In genomic region chr7:30914732-30915131, GRCm38 (mm10) we compare ENCODE assay signal across 16 mouse cellular contexts. TPM values are rescaled to one million over a fixed set of nuclear protein-coding genes. Genes with fewer than 3 reads are reported as not detected.
DNase-seq lines count a peak whose midpoint lies in the region; ATAC-seq lines count a peak whose summit lies in the region.
"Had no signal": no experiment of that assay in that cellular context is flagged by ENCODE, and none has a peak within 500 bp of the region (broad histone marks: within the 10 kb centered on the region; RNA-seq: fewer than 3 reads in every experiment).

Gene Mag (minus strand): TSS chr7:30914873.

- DNase-seq in frontal cortex, postnatal 36 days (ENCODE audit: low spot score in 2 of 2): no peak
- no peak for DNase-seq in layer of hippocampus, postnatal 14 days (ENCODE audit: low spot score in 2 of 2)
- DNase-seq in telencephalon, adult 2 months (ENCODE audit: low read depth, low spot score): peak; percentile 31
- DNase-seq: adrenal gland, postnatal 36 days; heart, postnatal 36 days; liver, postnatal 0 days; spleen, adult 18-20 months had no signal

- H3K27me3 ChIP-seq in megakaryocyte, embryonic 14.5 days (replicated peaks): peaks cover 72% of the 10 kb centered on the region
- H3K27me3 ChIP-seq: neural tube, embryonic 13.5 days had no signal

- no peaks in the 10 kb centered on the region for H3K9me3 ChIP-seq in megakaryocyte, embryonic 14.5 days
- H3K9me3 ChIP-seq: embryonic facial prominence, embryonic 10.5 days; G1E; heart, embryonic 10.5 days; neural tube, embryonic 13.5 days had no signal

- H3K36me3 ChIP-seq in megakaryocyte, embryonic 14.5 days (replicated peaks; ENCODE audit: low read length): no peaks in the 10 kb centered on the region
- H3K36me3 ChIP-seq: embryonic facial prominence, embryonic 10.5 days; G1E; heart, embryonic 10.5 days; neural tube, embryonic 13.5 days had no signal

- ATAC-seq in frontal cortex, adult (ENCODE audit: low TSS enrichment): peak; percentile 44
- no peak for ATAC-seq in megakaryocyte, adult 5-6 weeks (ENCODE audit: poor library complexity, severe bottlenecking)
- ATAC-seq in megakaryocyte progenitor cell, adult 5-6 weeks (replicated peaks; ENCODE audit: poor library complexity): no peak
- ATAC-seq: liver, postnatal 0 days; midbrain, embryonic 16.5 days had no signal

- peak within 1 kb of the TSS; percentile 18 for H3K4me3 ChIP-seq in megakaryocyte, embryonic 14.5 days (replicated peaks)
- H3K4me3 ChIP-seq: embryonic facial prominence, embryonic 10.5 days; heart, embryonic 10.5 days; neural tube, embryonic 13.5 days had no signal

- H3K4me1 ChIP-seq in megakaryocyte, embryonic 14.5 days: peaks cover 10% of the 10 kb centered on the region
- H3K4me1 ChIP-seq: heart, embryonic 10.5 days; neural tube, embryonic 13.5 days had no signal

RNA-seq across cellular contexts. Expression of gene Mag, which starts in this region (rescaled TPM):
- 1.2 TPM in 1 of 2 replicates, not detected in the other for polyA plus RNA-seq in megakaryocyte, embryonic 14.5 days (2012; ENCODE audit: insufficient read depth, low replicate concordance)
- 0.87 and 0.89 TPM in 2 replicates for total RNA-seq in megakaryocyte, adult 5-6 weeks (2015)
- total RNA-seq in megakaryocyte, adult 5-6 weeks (2017): 0.95 and 1.1 TPM in 2 replicates
- 100 to 1,000 TPM; 306 to 317 TPM for total RNA-seq in layer of hippocampus, postnatal 14 days (2021)
- 0.39 TPM in 1 of 2 replicates, not detected in the other for total RNA-seq in megakaryocyte progenitor cell, adult 5-6 weeks (2015)
- total RNA-seq in megakaryocyte progenitor cell, adult 5-6 weeks (2017): 0.37 and 1.3 TPM in 2 replicates
- total RNA-seq: G1E; heart, postnatal 36 days had no signal
- polyA plus RNA-seq: G1E had no signal

Comparison
In these comparisons a context has a peak if more than half of its experiments do, and no peak if none do; other contexts are left out.
1. RNA of gene Mag (total RNA-seq): 306 to 317 TPM in layer of hippocampus, postnatal 14 days; 0.87 to 1.1 TPM in megakaryocyte, adult 5-6 weeks and 0.37 to 1.3 TPM in megakaryocyte progenitor cell, adult 5-6 weeks; every median in the first group is over 100 times any median in the second.